Mouse (Mus musculus) adrenal gland, adult (tissue): ENCODE measurements around the gene Kcnk10.
A peak's percentile ranks its signal among the peaks of the same experiment; 100 is the strongest.

ENCODE experiments used
- DNase-seq, 2 experiments: peaks; one replicate each; pipeline ENCODE4 v3.0.0; 2022 to 2023; ENCODE audit warnings: low spot score in 1 of 2; ENCODE audit not compliant: inconsistent age in 2 of 2

Kcnk10 gene

GRCm38 (mm10) chr12:98573317-98574270, 4.5 kb downstream of the Kcnk10 start:
- DNase-seq, result peak in 1 of 2 experiments; percentile 22

DNA sequence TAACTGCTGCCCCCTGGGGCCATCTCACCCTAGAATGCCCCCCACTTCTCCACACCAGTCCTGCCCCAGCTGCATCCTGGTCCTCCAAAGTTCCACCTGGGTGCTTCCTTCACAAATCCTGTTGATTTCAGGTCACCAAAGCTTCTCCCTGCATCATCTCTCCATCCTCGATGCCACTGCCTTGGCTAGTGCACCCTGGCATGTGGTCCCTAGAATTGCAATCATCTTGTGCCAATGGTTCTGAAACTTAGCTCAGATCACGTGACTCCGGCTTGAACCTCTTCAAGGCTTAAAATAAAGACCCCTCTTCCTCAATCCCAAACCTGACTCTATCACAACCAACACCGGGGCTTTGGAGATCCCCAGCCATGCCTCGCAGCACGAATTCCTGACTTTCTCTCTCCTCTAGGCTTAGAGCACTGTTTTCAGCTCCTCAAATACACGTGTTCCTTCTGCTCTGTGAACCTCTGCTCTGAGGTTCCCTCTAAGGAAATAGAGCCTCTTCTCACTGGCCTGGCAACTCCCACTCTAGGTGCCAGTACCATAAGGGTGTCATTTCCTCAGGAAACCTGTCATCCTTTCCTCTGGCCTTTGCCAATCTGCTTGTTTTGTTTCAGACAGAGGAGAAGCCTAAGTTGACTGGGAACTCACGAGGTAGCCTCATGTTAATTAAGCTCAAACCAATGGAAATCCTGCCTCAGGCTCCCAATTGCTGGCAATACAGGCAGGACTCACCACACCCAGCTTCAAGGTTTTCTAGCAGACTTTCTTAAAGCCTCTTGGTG, 6.0 kb downstream of the Kcnk10 start:
- no peak for DNase-seq

- no peak for DNase-seq
Observed at GRCm38 (mm10) chr12:98569380-98569779, 8.7 kb downstream of the Kcnk10 start.

GRCm38 (mm10) chr12:98567877-98568276, 10.2 kb downstream of the Kcnk10 start:
- no peak for DNase-seq

- no peak for DNase-seq
Observed at GRCm38 (mm10) chr12:98564383-98564782, 13.7 kb downstream of the Kcnk10 start.

GRCm38 (mm10) chr12:98563261-98563660, 14.8 kb downstream of the Kcnk10 start:
- no peak for DNase-seq

GRCm38 (mm10) chr12:98562341-98562977, 15.7 kb downstream of the Kcnk10 start:
- no peak for DNase-seq

GRCm38 (mm10) chr12:98560038-98560437, 18.1 kb downstream of the Kcnk10 start:
- no peak for DNase-seq

DNA sequence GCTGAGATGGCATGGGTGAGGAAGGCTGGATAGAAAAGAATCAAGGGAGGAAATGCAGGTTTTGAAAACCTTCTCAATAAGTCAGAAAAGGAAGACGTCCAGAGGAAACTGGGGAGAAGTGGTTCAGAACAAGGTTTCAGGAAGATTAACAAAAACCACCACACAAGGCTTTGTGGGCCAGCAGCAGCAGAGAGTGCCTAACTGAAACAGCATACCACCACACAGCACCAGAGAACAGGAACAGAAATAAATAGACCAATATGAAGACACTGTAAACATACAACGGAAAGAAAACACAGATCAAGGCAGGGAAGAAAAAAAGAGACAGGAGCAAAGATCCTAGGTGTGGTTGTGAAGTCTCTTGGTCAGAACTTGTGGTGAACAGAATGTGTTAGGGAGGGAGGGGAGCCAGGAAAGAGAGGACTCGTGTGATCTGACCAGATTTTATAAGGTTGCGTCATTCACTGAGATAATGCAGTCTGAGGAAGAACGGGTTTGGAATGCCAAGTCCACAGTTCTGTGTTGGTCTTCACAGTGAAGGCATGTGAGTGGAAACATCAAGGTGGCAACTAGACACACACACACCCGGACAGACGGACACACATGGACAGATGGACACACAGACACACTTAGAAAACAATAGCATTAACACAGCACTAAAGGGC, 21.0 kb downstream of the Kcnk10 start:
- no peak for DNase-seq

- no peak for DNase-seq
Observed at GRCm38 (mm10) chr12:98549981-98550380, 28.1 kb downstream of the Kcnk10 start.

DNA sequence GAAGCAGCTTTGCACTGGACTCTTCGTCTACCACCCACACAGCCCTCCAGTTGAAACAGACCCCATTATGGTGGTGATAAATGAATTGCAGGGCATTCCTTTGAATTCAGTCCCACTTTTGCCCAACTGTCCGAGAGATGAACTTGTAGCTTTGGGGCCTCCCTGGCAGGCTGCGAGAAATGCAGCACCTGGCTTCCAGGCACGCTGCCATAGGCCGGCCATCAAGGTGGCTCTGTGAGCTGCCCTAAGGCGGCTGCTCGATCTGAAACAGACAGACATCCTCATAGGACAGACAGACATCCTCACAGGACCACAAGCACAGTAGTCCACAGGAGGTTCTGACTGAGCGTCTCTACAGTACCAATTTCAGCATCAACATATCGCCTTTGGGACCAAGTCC, 30.0 kb downstream of the Kcnk10 start:
- no peak for DNase-seq

DNA sequence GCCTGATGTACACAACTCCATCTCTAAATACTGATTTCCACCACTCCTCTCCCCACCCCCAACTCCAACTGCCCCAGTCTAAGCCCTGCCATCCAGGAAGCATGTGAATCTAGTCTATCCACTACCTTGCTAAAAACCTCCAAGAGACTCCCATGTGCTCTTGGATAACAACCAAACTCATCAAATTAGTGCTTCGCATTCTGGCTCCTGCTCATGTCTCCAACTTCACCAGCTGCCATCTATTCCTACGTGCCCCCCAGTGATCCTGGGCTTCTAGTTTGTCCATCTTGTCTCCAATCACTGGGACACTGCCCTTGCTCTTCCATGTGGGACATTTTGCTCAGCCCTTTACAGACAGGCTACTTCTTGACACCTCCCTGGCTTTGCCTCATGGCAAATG, 32.2 kb downstream of the Kcnk10 start:
- no peak for DNase-seq

DNA sequence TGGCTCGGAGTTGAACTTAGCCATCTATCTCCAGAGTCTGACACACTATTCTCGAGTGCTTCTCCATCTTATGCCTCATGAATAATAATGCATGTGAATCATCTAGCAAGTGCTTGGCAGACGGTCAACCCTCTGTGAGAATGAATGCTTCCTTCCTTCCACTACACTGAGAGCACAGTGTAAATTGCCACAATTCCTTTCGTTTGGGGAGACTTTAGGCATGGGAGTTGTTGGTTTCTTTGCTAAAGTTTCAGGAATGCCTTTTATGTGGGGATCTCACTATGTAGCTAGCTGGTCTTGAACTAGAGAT, 32.9 kb downstream of the Kcnk10 start:
- no peak for DNase-seq

GRCm38 (mm10) chr12:98544545-98545250, 33.4 kb downstream of the Kcnk10 start:
- DNase-seq, result no peak

- no peak for DNase-seq
Observed at GRCm38 (mm10) chr12:98536760-98537159, 41.4 kb downstream of the Kcnk10 start.

DNA sequence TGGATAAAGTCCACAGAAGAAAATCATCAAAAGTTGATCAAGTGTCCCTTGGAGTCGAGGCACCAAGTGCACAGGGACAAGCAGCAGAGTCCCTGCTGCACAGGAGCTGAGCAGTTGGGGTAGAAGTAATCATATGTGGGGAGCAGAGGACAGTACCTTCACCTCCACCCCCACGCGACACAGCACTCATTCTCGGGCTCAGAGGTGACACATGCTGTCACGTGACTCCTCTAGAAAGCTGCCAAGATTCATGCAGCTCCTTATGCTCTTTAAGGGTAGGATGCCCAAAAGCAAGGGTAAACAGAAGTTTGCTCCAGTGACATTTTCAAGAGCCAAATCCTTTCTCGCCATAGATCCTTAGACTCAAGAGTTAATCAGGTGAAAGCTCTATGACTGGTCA, 42.1 kb downstream of the Kcnk10 start:
- DNase-seq, result no peak

GRCm38 (mm10) chr12:98535494-98535901, 42.6 kb downstream of the Kcnk10 start:
- no peak for DNase-seq

GRCm38 (mm10) chr12:98528635-98529034, 49.5 kb downstream of the Kcnk10 start:
- no peak for DNase-seq

- no peak for DNase-seq
Observed at GRCm38 (mm10) chr12:98525361-98525760, 52.7 kb downstream of the Kcnk10 start.
